Mouse (Mus musculus): Measurements from ENCODE around the gene Erc1.

The Erc1 gene

DNA sequence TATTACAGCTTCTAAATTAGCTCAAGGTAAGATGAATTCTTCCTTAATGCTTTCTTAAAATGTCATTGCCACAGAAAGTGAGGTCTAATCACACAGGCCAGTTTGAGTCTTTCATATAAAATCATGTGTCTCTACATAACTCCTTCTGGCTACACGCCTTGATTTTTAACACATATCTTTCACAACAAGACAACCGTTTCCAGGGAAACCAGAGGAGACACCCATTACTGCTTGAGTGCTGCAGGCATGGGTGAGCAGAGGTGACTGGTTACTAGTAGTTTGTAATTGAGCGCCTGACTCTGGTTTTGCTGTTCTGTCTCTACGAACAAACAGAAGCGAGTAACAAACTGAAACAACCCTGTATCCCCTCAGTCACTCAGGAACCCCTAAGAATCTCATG is 51.7 kb downstream of the Erc1 start:
- Histone ChIP-seq H3K27me3 (ENCODE audit: insufficient read depth, low read length) (no peaks in the 10 kb centered on the region), H3K4me1 (replicated peaks; ENCODE audit: low read depth, low read length) (no peaks in the 10 kb centered on the region), H3K4me3 (replicated peaks; ENCODE audit: low read length) (no peak overlapping the region), H3K9me3 (ENCODE audit: low read length) (no peaks in the 10 kb centered on the region), H3K36me3 (ENCODE audit: insufficient read depth, low read length) (peaks cover 27% of the 10 kb centered on the region)
- TF ChIP-seq NANOG (IDR thresholded peaks at IDR 0.05; ENCODE audit: borderline replicate concordance, low read length), result no peak

DNA sequence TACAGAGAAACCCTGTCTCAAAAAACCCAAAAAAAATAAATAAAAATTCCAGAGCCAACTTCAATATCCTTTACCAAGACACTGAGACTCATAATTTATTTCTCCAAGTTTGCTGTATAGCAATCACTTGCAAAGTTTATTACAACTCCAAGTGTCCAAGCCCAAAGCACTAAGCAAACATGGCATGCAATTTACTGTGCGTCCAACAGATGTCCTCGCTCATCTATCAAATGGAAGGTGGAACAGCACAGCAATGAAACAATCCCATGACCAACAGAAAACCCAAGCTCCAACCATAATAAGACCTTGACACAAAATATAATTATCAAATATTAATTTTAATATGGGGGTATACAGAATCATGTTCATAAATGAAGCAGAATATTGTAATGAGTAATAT is 55.4 kb downstream of the Erc1 start:
- no peaks in the 10 kb centered on the region for H3K4me1 ChIP-seq (replicated peaks; ENCODE audit: low read depth, low read length)
- no peak overlapping the region for H3K4me3 ChIP-seq (replicated peaks; ENCODE audit: low read length)
- peaks cover 37% of the 10 kb centered on the region for H3K36me3 ChIP-seq (ENCODE audit: insufficient read depth, low read length)
- H3K9me3 ChIP-seq (ENCODE audit: low read length), result no peaks in the 10 kb centered on the region
- TF ChIP-seq POU5F1 (IDR thresholded peaks at IDR 0.05; ENCODE audit: borderline replicate concordance, low read length) (no peak), CTCF (conservative IDR thresholded peaks at IDR 0.05; ENCODE audit: low read length) (peak; percentile 61), NANOG (IDR thresholded peaks at IDR 0.05; ENCODE audit: borderline replicate concordance, low read length) (no peak)
- H3K27me3 ChIP-seq (ENCODE audit: insufficient read depth, low read length), result no peaks in the 10 kb centered on the region

DNA sequence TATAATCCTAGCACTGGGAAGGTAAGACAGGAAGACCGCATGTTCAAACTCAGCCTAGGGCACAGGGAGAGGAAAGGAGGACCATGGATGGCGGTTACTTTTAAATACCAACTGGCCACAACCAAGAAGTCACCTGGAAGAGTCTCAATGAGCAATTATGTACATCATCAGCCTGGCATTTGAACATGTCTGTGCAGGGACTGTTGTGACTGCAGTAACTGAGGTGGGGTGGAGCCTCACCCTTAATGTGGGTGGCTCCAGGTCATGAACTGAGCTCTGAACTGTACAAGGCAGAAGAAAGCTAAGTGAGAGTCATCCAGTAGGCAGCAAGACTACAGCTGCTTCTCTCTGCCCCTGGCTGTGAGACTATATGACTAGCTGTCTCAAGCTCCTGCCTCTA is 65.6 kb downstream of the Erc1 start:
- Histone ChIP-seq H3K4me1 (replicated peaks; ENCODE audit: low read depth, low read length) (no peaks in the 10 kb centered on the region), H3K36me3 (ENCODE audit: insufficient read depth, low read length) (peaks cover 17% of the 10 kb centered on the region), H3K9me3 (ENCODE audit: low read length) (no peaks in the 10 kb centered on the region), H3K27me3 (ENCODE audit: insufficient read depth, low read length) (no peaks in the 10 kb centered on the region), H3K4me3 (replicated peaks; ENCODE audit: low read length) (no peak overlapping the region)
- TF ChIP-seq CTCF (conservative IDR thresholded peaks at IDR 0.05; ENCODE audit: low read length) (no peak), POU5F1 (IDR thresholded peaks at IDR 0.05; ENCODE audit: borderline replicate concordance, low read length) (no peak), NANOG (IDR thresholded peaks at IDR 0.05; ENCODE audit: borderline replicate concordance, low read length) (no peak)

DNA sequence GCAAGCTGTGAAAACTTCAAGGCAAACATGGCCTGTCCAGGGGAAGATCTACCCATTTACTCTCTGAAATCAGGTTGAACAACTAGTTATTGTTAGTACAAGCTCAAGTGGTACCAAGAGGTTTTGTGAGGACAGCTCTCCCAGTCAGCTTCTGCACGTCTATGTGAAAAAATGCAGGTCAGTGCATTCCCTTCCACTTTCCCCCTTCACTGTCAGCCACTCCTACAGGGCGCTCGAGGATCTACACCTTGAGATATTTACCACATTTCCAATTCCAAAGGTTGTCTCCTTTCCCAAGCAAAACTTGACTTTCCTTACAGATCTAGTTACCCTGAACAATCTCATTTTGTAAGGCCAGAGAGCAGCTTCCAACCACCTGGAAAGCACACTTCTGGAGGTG is 66.9 kb downstream of the Erc1 start:
- Histone ChIP-seq H3K27me3 (ENCODE audit: insufficient read depth, low read length) (no peaks in the 10 kb centered on the region), H3K4me1 (replicated peaks; ENCODE audit: low read depth, low read length) (no peaks in the 10 kb centered on the region), H3K4me3 (replicated peaks; ENCODE audit: low read length) (no peak overlapping the region), H3K36me3 (ENCODE audit: insufficient read depth, low read length) (peaks cover 17% of the 10 kb centered on the region), H3K9me3 (ENCODE audit: low read length) (no peaks in the 10 kb centered on the region)
- no peak for TF ChIP-seq NANOG (IDR thresholded peaks at IDR 0.05; ENCODE audit: borderline replicate concordance, low read length)
- no peak for TF ChIP-seq POU5F1 (IDR thresholded peaks at IDR 0.05; ENCODE audit: borderline replicate concordance, low read length)
- no peak for TF ChIP-seq CTCF (conservative IDR thresholded peaks at IDR 0.05; ENCODE audit: low read length)

DNA sequence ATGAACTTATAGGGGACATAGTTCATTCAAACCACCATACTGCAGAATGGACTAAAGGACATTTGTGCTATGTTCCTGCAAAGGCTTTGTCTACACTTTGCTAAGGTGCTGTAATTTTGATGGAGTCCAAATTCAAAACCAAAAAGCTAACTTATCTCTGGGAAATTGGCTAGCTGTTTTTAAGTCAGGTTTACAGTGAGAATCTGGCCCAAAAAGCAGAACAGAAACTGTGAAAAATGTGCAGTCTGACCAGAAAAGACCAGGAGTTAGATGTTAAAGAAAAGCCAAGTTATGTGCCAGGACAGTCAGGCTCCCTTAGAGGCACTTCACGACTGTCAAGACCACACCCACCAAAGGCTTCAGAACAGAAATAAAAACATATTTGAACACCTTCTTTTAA is 79.2 kb downstream of the Erc1 start:
- peaks cover 15% of the 10 kb centered on the region; the same call in 1 of the 2 replicates for H3K36me3 ChIP-seq (ENCODE audit: insufficient read depth, low read length)

DNA sequence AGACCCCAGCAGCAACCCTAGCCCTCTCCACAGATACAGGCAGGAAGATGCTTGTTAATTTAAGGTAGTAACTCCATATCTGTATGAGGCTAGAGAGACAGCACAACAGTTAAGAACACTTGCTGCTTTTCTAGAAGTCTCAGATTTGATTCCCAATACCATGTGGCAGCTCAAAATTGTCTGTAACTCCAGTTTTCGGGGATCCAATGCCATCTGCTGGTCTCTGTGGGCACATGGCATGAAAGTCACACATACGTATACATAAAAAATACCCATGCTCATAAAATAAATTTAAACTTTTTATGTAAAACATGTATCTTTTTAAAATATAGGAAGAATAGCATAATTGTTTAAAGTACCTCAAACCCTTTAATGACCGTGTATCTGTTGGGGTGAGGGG is 83.6 kb downstream of the Erc1 start:
- no peak for TF ChIP-seq NANOG (IDR thresholded peaks at IDR 0.05; ENCODE audit: borderline replicate concordance, low read length)
- TF ChIP-seq CTCF (conservative IDR thresholded peaks at IDR 0.05; ENCODE audit: low read length), result no peak
- no peak for TF ChIP-seq POU5F1 (IDR thresholded peaks at IDR 0.05; ENCODE audit: borderline replicate concordance, low read length)
- peaks cover 17% of the 10 kb centered on the region for H3K36me3 ChIP-seq (ENCODE audit: insufficient read depth, low read length)
- H3K9me3 ChIP-seq (ENCODE audit: low read length), result no peaks in the 10 kb centered on the region
- H3K4me1 ChIP-seq (replicated peaks; ENCODE audit: low read depth, low read length), result no peaks in the 10 kb centered on the region
- H3K4me3 ChIP-seq (replicated peaks; ENCODE audit: low read length), result no peak overlapping the region
- H3K27me3 ChIP-seq (ENCODE audit: insufficient read depth, low read length), result no peaks in the 10 kb centered on the region

More for the DNA sequence above, 79.2 kb downstream of the Erc1 start:
- Histone ChIP-seq H3K27me3 (ENCODE audit: insufficient read depth, low read length) (no peaks in the 10 kb centered on the region), H3K4me3 (replicated peaks; ENCODE audit: low read length) (no peak overlapping the region), H3K9me3 (ENCODE audit: low read length) (no peaks in the 10 kb centered on the region), H3K4me1 (replicated peaks; ENCODE audit: low read depth, low read length) (no peaks in the 10 kb centered on the region)
- TF ChIP-seq NANOG (IDR thresholded peaks at IDR 0.05; ENCODE audit: borderline replicate concordance, low read length), result no peak
- TF ChIP-seq CTCF (conservative IDR thresholded peaks at IDR 0.05; ENCODE audit: low read length), result no peak
- no peak for TF ChIP-seq POU5F1 (IDR thresholded peaks at IDR 0.05; ENCODE audit: borderline replicate concordance, low read length)

DNA sequence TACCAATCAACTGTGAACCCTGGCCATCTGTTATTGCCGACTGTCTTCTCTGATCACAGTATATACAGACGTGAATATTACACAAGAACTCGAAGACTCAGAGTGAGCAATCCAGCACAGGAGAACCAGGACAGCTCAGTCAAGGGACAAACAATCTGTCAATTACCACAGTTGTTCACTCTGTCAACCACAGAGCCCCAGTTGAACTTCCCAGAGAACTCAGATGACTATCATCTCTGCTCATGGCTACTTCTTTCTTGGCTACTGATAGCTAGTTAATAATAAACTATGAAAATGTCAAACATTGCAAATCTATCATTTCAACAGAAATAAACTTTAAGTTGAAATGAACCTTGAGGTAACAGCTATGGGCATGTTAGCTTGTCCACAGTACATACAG is 88.1 kb downstream of the Erc1 start:
- Histone ChIP-seq H3K9me3 (ENCODE audit: low read length) (no peaks in the 10 kb centered on the region), H3K27me3 (ENCODE audit: insufficient read depth, low read length) (no peaks in the 10 kb centered on the region), H3K4me1 (replicated peaks; ENCODE audit: low read depth, low read length) (no peaks in the 10 kb centered on the region), H3K36me3 (ENCODE audit: insufficient read depth, low read length) (peaks cover 12% of the 10 kb centered on the region), H3K4me3 (replicated peaks; ENCODE audit: low read length) (no peak overlapping the region)
- TF ChIP-seq NANOG (IDR thresholded peaks at IDR 0.05; ENCODE audit: borderline replicate concordance, low read length) (no peak), CTCF (conservative IDR thresholded peaks at IDR 0.05; ENCODE audit: low read length) (no peak), POU5F1 (IDR thresholded peaks at IDR 0.05; ENCODE audit: borderline replicate concordance, low read length) (no peak)

DNA sequence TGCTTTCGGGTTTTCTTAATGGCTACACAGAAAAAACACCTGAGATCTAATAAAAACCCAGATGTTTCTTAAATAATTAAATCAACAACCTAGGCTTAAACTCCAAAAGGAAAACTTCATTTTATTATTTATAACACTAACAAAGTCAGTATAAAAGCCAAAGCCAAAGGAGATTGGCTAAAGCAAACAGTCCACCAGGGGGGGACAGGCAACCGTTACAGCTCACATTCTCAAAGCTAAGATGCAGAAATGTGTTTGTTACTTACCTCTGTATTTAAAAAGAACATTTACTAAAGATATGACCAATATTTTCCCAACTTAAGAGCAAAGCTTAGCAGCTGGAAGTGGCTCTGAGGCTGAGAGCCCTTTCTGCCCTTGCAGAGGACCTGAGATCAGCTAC is 89.5 kb downstream of the Erc1 start:
- Histone ChIP-seq H3K27me3 (ENCODE audit: insufficient read depth, low read length) (no peaks in the 10 kb centered on the region), H3K4me3 (replicated peaks; ENCODE audit: low read length) (no peak overlapping the region), H3K4me1 (replicated peaks; ENCODE audit: low read depth, low read length) (no peaks in the 10 kb centered on the region), H3K36me3 (ENCODE audit: insufficient read depth, low read length) (peaks cover 12% of the 10 kb centered on the region), H3K9me3 (ENCODE audit: low read length) (no peaks in the 10 kb centered on the region)
- TF ChIP-seq POU5F1 (IDR thresholded peaks at IDR 0.05; ENCODE audit: borderline replicate concordance, low read length) (no peak), NANOG (IDR thresholded peaks at IDR 0.05; ENCODE audit: borderline replicate concordance, low read length) (no peak), CTCF (conservative IDR thresholded peaks at IDR 0.05; ENCODE audit: low read length) (no peak)

DNA sequence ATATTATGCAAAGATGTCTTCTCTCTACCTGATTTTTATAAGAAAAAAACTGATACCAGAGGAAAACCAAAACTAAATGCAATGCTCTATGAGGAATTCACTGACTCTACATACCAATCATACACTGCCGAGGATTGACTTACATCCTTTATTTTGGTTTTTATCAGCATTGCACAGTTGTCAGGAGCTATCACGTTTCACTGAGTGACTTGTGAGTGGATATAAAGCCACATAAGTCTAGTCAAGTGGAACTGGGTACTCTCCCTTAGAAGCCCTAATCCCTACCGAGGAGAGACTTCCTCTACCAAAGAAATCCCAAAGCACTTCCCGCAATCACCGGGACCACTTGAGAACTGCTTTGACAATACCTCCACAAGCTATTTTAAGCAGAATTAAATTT is 90.2 kb downstream of the Erc1 start:
- Histone ChIP-seq H3K27me3 (ENCODE audit: insufficient read depth, low read length) (no peaks in the 10 kb centered on the region), H3K4me3 (replicated peaks; ENCODE audit: low read length) (no peak overlapping the region), H3K4me1 (replicated peaks; ENCODE audit: low read depth, low read length) (no peaks in the 10 kb centered on the region), H3K9me3 (ENCODE audit: low read length) (no peaks in the 10 kb centered on the region), H3K36me3 (ENCODE audit: insufficient read depth, low read length) (peaks cover 16% of the 10 kb centered on the region)
- no peak for TF ChIP-seq NANOG (IDR thresholded peaks at IDR 0.05; ENCODE audit: borderline replicate concordance, low read length)
- no peak for TF ChIP-seq POU5F1 (IDR thresholded peaks at IDR 0.05; ENCODE audit: borderline replicate concordance, low read length)
- TF ChIP-seq CTCF (conservative IDR thresholded peaks at IDR 0.05; ENCODE audit: low read length), result no peak
